Mouse (Mus musculus): ENCODE measurements around the gene Zfp524. TPM values are rescaled to one million over a fixed set of nuclear protein-coding genes. Genes with fewer than 3 reads are reported as not detected.

Zfp524 gene
- polyA plus RNA-seq, 1 experiment from 2014 or later: 8.2 TPM

DNA sequence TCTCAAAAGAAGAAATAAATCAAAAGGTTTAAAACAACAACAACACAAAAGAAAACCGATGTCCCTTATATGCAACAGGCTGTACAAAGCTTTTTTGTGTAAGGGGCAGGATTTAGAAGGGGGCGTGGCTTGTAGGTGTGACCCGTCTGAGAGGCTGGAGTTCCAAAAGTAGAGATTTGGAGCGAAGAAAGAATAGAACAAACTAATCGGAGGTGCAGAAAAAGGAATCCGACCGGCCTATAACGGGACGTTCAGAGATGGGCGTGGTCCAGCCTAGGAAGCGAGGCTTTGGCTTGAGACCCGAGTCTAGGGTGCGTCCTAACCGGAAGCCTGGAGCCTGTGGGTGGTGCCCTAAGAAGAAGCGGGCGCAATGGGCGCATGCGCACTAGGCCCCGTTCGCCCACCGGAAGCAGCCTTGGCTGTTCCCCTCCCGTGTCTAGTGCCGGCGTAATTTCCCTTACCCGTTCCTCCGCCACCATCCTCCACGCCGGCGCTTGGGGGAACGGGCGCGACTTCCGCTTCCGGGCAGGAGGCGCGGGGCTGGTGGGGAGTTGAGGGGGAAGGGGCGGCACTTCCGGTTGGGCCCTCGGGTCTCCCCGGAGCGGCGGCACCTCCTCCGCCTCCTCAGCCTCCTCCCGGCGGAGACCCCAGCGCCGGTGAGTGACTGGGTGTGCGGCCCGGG lies 5.9 kb downstream of the Zfp524 start, which contains the start of the genes Zfp865 and Ccdc106:
TSS of gene Zfp865 (plus strand) at position 377 of the 682 bp plus-strand sequence.
TSS of gene Ccdc106 (plus strand) at position 554 of the 682 bp plus-strand sequence.
- Histone ChIP-seq H3K27me3 (ENCODE audit: low read depth, poor library complexity, severe bottlenecking) (no peaks in the 10 kb centered on the region), H3K4me3 (peak within 1 kb of the TSS; percentile 84), H3K27ac (peak within 1 kb of the TSS; percentile 97), H3K9me3 (replicated peaks) (no peaks in the 10 kb centered on the region), H3K4me1 (peaks cover 24% of the 10 kb centered on the region), H3K36me3 (peaks cover 54% of the 10 kb centered on the region)
- WGBS: under 1% methylated on average over 49 of the region's 49 CpGs
- DNase-seq (ENCODE audit: low spot score): peak; percentile 100

DNA sequence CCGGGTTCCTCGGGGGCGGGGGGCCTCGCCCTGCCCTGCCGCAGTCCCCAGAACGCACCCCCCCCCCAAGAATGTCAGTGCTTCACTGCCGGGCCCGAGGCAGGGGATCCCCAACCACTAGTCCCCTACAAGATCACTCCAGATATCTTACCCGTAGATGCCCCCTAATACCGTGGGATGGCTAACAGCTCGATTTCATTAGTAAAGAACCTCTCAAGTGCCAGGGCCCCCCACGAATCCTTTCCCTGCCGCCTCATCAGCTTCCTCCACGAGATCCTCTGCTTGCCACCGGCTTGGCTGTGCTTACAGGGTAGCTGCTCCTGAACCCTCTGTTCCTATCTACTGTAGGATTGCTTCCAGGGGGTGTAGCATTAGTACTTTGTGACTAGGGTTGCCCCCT lies 6.5 kb downstream of the Zfp524 start:
- peaks cover 21% of the 10 kb centered on the region for H3K4me1 ChIP-seq
- H3K27ac ChIP-seq: peak overlapping the region; percentile 97
- WGBS: under 1% methylated on average over 14 of the region's 15 CpGs
- peaks cover 60% of the 10 kb centered on the region for H3K36me3 ChIP-seq
- H3K27me3 ChIP-seq (ENCODE audit: low read depth, poor library complexity, severe bottlenecking): no peaks in the 10 kb centered on the region
- no peak for DNase-seq (ENCODE audit: low spot score)
- peak overlapping the region; percentile 84 for H3K4me3 ChIP-seq
- no peaks in the 10 kb centered on the region for H3K9me3 ChIP-seq (replicated peaks)

DNA sequence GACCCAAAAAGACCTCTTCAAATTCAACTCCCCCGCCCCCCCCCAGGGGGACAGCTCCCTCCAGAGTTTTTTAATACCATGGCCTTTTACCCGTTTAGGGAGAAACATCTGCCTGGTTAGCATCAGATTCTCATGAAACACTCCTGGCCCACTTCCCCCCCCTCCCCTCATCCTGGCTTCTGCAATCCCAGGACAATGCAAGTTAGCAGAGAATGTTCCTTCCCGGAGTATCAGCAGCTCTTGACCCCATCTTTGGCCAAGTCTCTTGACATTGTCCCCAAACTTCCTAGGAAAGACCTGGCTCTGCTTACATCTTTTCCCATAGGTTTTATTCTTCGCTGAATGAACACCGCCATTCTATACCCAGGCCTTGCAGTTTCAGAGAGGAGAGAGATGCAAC lies 7.0 kb downstream of the Zfp524 start:
- Histone ChIP-seq H3K27ac (peak overlapping the region; percentile 97), H3K4me3 (peak overlapping the region; percentile 84), H3K4me1 (peaks cover 16% of the 10 kb centered on the region), H3K27me3 (ENCODE audit: low read depth, poor library complexity, severe bottlenecking) (no peaks in the 10 kb centered on the region), H3K9me3 (replicated peaks) (no peaks in the 10 kb centered on the region), H3K36me3 (peaks cover 65% of the 10 kb centered on the region)
- DNase-seq (ENCODE audit: low spot score): no peak
- WGBS: 60% methylated on average over 5 of the region's 5 CpGs

DNA sequence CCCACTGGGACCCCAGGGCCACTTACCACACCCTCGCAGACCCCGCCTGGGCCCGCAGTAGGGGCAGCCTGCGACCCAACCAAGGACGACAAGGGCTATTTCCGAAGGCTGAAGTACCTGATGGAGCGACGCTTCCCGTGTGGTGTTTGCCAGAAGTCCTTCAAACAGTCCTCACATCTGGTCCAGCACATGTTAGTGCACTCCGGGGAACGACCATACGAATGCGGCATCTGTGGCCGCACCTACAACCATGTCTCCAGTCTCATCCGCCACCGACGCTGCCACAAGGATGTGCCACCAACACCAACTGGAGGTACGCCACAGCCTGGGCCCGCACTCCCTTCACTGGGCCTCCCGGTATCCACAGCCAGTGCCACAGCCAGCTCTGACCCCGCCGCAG lies 15.3 kb downstream of the Zfp524 start:
- Histone ChIP-seq H3K27ac (no peak overlapping the region), H3K9me3 (replicated peaks) (peaks cover 37% of the 10 kb centered on the region), H3K36me3 (peaks cover 99% of the 10 kb centered on the region), H3K27me3 (ENCODE audit: low read depth, poor library complexity, severe bottlenecking) (peaks cover 14% of the 10 kb centered on the region; the same call in 1 of the 2 replicates), H3K4me3 (peak overlapping the region; percentile 5; the same call in 1 of the 2 replicates), H3K4me1 (no peaks in the 10 kb centered on the region)
- WGBS: 95% methylated on average over 22 of the region's 22 CpGs
- DNase-seq (ENCODE audit: low spot score): no peak

DNA sequence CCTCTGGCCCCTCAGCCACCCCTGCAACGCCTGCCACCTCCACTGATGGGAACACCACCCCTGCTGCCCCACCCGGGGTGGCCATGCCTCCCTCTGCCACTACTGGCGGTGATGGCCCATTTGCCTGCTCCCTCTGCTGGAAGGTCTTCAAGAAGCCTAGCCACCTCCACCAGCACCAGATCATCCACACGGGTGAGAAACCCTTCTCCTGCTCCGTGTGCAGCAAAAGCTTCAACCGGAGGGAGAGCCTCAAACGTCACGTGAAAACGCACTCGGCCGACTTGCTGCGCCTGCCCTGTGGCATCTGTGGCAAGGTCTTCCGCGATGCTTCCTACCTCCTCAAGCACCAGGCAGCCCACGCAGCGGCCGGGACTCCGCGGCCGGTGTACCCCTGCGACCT lies 15.7 kb downstream of the Zfp524 start:
- Histone ChIP-seq H3K27me3 (ENCODE audit: low read depth, poor library complexity, severe bottlenecking) (peaks cover 14% of the 10 kb centered on the region; the same call in 1 of the 2 replicates), H3K36me3 (peaks cover 99% of the 10 kb centered on the region), H3K4me1 (no peaks in the 10 kb centered on the region), H3K27ac (no peak overlapping the region), H3K9me3 (replicated peaks) (peaks cover 37% of the 10 kb centered on the region), H3K4me3 (peak overlapping the region; percentile 9; the same call in 1 of the 2 replicates)
- WGBS: 87% methylated on average over 21 of the region's 21 CpGs
- DNase-seq (ENCODE audit: low spot score): no peak

DNA sequence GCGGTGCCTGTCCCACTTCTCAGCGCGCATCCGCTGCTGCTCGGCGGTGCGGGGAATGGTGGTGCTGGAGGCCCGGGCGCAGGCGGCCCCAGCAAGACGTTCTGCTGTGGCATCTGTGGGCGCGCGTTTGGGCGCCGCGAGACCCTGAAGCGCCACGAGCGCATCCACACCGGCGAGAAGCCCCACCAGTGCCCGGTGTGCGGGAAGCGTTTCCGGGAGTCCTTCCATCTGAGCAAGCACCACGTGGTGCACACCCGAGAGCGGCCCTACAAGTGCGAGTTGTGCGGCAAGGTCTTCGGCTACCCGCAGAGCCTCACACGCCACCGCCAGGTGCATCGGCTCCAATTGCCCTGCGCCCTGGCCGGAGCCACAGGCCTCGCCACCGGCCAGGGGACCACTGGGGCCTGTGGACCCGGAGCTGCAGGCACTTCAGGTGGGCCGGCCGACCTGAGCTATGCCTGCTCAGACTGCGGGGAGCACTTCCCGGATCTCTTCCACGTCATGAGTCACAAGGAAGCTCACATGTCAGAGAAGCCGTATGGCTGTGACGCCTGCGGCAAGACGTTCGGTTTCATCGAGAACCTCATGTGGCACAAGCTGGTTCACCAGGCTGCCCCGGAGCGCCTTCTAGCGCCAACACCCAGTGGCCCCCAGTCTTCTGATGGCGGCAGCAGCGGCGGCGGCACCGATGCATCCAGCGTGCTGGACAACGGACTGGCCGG lies 16.5 kb downstream of the Zfp524 start:
- 82% methylated on average over 63 of the region's 63 CpGs for WGBS
- no peak for DNase-seq (ENCODE audit: low spot score)
- peaks cover 99% of the 10 kb centered on the region for H3K36me3 ChIP-seq
- peaks cover 14% of the 10 kb centered on the region; the same call in 1 of the 2 replicates for H3K27me3 ChIP-seq (ENCODE audit: low read depth, poor library complexity, severe bottlenecking)
- H3K9me3 ChIP-seq (replicated peaks): peaks cover 38% of the 10 kb centered on the region
- H3K27ac ChIP-seq: no peak overlapping the region
- H3K4me3 ChIP-seq: peak overlapping the region; percentile 9
- H3K4me1 ChIP-seq: no peaks in the 10 kb centered on the region

DNA sequence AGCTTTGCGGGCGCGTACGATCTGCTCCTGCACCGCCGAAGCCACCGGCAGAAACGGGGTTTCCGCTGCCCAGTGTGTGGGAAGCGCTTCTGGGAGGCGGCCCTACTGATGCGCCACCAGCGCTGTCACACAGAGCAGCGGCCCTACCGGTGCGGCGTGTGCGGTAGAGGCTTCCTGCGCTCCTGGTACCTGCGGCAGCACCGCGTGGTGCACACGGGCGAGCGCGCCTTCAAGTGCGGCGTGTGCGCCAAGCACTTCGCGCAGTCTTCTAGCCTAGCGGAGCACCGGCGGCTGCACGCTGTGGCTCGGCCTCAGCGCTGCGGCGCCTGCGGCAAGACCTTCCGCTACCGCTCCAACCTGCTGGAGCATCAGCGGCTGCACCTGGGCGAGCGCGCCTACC lies 17.3 kb downstream of the Zfp524 start:
- no peak for DNase-seq (ENCODE audit: low spot score)
- H3K36me3 ChIP-seq: peaks cover 99% of the 10 kb centered on the region
- no peaks in the 10 kb centered on the region for H3K4me1 ChIP-seq
- H3K27me3 ChIP-seq (ENCODE audit: low read depth, poor library complexity, severe bottlenecking): peaks cover 14% of the 10 kb centered on the region; the same call in 1 of the 2 replicates
- H3K4me3 ChIP-seq: peak overlapping the region; percentile 9; the same call in 1 of the 2 replicates
- peaks cover 41% of the 10 kb centered on the region for H3K9me3 ChIP-seq (replicated peaks)
- WGBS: 72% methylated on average over 46 of the region's 46 CpGs
- H3K27ac ChIP-seq: no peak overlapping the region

DNA sequence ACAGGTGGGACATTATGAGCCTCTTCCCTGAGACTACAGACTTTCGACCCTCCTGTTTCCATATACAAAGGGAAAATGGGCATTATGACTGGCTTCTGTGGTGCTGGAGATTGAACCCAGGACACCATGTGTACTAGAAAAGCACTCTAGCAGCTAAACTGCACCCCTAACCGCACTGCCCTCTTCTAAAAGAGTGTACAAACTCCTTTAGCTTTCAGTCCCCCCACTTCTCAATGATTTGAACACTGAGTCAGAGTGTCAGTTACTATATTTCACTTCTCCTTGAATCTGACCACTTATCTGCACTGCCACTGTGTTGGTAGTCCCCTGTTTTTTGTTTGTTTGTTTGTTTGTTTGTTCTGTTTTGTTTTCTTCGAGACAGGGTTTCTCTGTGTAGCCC lies 19.6 kb downstream of the Zfp524 start, which contains the start of gene 4632433K11Rik:
TSS of gene 4632433K11Rik (plus strand) at position 301 of the 400 bp plus-strand sequence.
- peaks cover 80% of the 10 kb centered on the region for H3K36me3 ChIP-seq
- 87% methylated on average over 3 of the region's 3 CpGs for WGBS
- peaks cover 41% of the 10 kb centered on the region for H3K9me3 ChIP-seq (replicated peaks)
- H3K4me3 ChIP-seq: no peak within 1 kb of the TSS
- H3K27ac ChIP-seq: no peak within 1 kb of the TSS
- H3K4me1 ChIP-seq: peaks cover 4% of the 10 kb centered on the region; the same call in 1 of the 2 replicates
- peaks cover 14% of the 10 kb centered on the region; the same call in 1 of the 2 replicates for H3K27me3 ChIP-seq (ENCODE audit: low read depth, poor library complexity, severe bottlenecking)
- no peak for DNase-seq (ENCODE audit: low spot score)

DNA sequence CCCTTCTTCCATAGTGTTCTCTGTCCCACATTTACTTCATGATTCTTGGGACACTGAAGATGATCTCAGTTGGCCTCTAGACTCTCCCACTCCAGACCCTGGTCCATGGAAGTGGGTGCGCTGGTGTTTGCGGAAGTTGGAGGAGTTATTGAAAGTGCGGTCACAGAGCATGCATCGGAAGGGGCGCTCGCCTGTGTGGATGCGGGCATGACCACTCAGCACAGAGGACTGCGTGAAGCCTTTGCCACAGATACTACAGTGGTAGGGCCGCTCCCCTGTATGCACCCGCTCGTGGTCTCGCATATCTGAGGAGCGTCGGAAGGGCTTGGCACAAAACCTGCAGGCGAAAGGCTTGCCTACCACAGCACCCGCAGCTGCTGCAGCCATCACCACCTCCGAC lies 21.4 kb downstream of the Zfp524 start:
- H3K27me3 ChIP-seq (ENCODE audit: low read depth, poor library complexity, severe bottlenecking): peaks cover 2% of the 10 kb centered on the region; the same call in 1 of the 2 replicates
- peaks cover 62% of the 10 kb centered on the region for H3K36me3 ChIP-seq
- 96% methylated on average over 17 of the region's 17 CpGs for WGBS

DNA sequence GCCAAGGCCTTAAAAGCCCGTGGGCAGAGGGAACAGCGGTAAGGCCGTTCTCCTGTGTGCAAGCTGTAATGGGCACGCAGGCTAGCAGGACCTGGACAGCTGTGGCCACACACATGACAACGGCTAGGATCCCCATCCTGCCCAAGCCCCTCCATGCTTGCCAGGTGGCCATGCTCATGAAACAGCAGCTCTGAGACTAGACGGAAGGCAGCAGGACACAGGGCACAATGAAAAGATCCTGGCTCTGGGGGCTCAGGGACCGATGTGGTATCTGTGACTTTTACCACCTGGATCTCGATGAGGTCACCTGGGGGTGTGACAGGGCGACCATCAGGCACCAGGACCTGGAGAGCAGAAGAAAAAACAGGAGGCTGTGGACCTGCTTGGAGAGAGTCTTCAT lies 21.9 kb downstream of the Zfp524 start:
- 95% methylated on average over 9 of the region's 9 CpGs for WGBS
- H3K4me1 ChIP-seq: peaks cover 4% of the 10 kb centered on the region; the same call in 1 of the 2 replicates
- H3K27ac ChIP-seq: no peak overlapping the region
- H3K36me3 ChIP-seq: peaks cover 58% of the 10 kb centered on the region
- DNase-seq (ENCODE audit: low spot score): no peak
- peaks cover 20% of the 10 kb centered on the region for H3K9me3 ChIP-seq (replicated peaks)
- H3K27me3 ChIP-seq (ENCODE audit: low read depth, poor library complexity, severe bottlenecking): no peaks in the 10 kb centered on the region
- H3K4me3 ChIP-seq: no peak overlapping the region

More for the DNA sequence above, 21.4 kb downstream of the Zfp524 start:
- Histone ChIP-seq H3K27ac (no peak overlapping the region), H3K4me3 (no peak overlapping the region), H3K4me1 (peaks cover 4% of the 10 kb centered on the region; the same call in 1 of the 2 replicates), H3K9me3 (replicated peaks) (peaks cover 25% of the 10 kb centered on the region)
- no peak for DNase-seq (ENCODE audit: low spot score)

DNA sequence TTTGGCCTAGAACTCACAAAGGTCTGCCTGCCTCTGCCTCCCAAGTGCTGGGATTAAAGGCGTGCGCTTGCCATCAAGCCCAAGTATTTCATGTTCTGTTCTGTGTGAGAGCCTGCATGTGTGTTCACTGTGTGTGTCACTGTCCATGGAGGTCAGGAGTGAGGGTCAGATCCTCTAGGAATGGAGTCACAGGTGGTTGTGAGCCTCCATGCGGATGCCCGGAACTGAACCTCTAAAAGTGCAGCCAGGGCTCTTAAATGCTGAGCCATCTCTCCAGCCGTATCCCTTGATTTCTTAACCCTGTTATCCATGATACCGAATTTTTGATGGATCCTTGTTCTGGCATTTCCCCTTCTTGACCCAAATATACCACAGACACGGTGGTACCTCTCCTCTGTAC lies 22.8 kb downstream of the Zfp524 start:
- Histone ChIP-seq H3K4me3 (0 out of 2 replicates have a peak overlapping the region, but pooled peaks have one; percentile 15), H3K4me1 (peaks cover 4% of the 10 kb centered on the region; the same call in 1 of the 2 replicates), H3K27ac (no peak overlapping the region), H3K27me3 (ENCODE audit: low read depth, poor library complexity, severe bottlenecking) (no peaks in the 10 kb centered on the region), H3K36me3 (peaks cover 52% of the 10 kb centered on the region), H3K9me3 (replicated peaks) (peaks cover 11% of the 10 kb centered on the region)
- no peak for DNase-seq (ENCODE audit: low spot score)
- WGBS: 94% methylated on average over 7 of the region's 7 CpGs

DNA sequence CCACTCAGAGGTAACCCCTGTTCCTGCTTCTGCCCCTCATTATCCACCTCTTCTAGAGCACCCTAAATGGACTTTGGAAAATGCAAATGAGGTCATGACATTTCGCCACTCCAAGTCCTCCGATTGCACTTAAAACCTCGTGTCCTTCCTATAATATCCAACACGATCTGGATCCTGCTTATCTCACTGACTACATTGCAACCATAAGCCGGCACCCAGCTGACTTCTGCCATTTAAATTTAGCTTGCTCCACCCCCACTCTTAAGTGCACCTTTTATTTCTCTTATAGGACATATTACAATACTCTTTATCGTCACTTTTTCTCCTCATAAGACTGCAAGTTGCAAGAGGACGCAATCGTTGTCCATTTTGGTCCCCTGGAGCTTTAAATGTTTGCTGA lies 23.3 kb downstream of the Zfp524 start:
- Histone ChIP-seq H3K27me3 (ENCODE audit: low read depth, poor library complexity, severe bottlenecking) (no peaks in the 10 kb centered on the region), H3K4me1 (peaks cover 4% of the 10 kb centered on the region; the same call in 1 of the 2 replicates), H3K27ac (no peak overlapping the region; the same call in 1 of the 2 replicates), H3K4me3 (peak overlapping the region; percentile 81), H3K9me3 (replicated peaks) (0 out of 2 replicates have a peak, but pooled peaks cover 7% of the 10 kb centered on the region), H3K36me3 (peaks cover 48% of the 10 kb centered on the region)
- 90% methylated on average over 8 of the region's 8 CpGs for WGBS
- no peak for DNase-seq (ENCODE audit: low spot score)

Data from limb, embryonic 10.5 days (tissue).